Mouse (Mus musculus) urinary bladder, postnatal 25 days (tissue): Measurements from ENCODE around the gene Zfp462.

ENCODE experiments used
- DNase-seq: peaks from one replicate; pipeline ENCODE4 v3.0.0; 2022; ENCODE audit warnings: low spot score

Gene Zfp462

DNA sequence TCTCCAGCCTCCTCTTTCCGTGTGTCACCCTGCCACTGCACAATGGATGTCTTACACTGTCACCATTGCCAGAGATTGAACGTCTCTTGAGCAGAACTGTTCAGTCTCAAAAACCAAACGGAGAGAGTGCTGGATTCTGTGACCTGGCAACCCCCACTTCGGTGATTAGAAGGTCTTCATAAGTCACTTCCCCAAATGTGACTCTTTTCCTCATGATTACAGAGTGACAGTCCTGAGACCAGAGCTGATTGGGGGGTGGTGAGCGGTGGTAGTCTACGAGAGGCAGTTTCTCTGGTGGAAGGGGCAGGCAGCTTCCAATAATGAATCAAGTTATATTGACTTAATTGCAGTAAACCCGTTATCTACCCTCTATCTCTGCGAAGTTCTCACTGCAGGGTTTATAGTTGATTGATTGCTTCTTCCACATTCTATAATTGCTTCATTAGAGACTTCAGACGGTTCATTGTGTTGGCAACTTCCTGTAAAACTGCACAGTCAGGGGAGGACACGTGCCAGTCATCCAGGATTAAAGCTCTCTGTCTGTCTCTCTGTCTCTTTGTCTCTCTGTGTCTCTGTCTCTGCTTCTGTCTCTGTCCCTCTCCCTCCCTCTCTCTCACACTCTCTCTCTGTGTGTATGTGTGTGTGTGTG lies 173.1 kb downstream of the Zfp462 start:
- DNase-seq: no peak

GRCm38 (mm10) chr4:55121126-55121525 lies 176.3 kb downstream of the Zfp462 start:
- DNase-seq: no peak

DNA sequence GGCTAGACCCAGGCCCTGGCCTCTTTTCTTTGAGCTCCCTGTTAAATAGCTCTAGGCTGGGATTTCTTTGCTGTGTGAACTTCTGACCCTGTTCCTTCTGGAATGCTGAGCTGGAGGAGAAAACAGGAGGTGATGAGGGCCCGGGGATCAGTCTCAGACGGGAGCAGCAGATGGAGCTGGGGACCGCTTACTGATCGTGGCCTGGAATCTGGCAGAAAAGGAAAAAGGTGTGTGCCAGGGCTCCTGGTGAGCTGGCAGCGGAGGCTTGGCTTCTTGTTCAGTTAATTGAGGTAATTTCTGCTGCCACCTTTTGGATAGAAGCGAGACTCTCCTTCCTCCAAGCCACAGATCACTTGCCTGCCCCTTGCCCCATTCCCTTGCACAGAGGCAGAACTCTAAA lies 177.1 kb downstream of the Zfp462 start:
- DNase-seq: no peak

GRCm38 (mm10) chr4:55124126-55124525 lies 179.3 kb downstream of the Zfp462 start:
- no peak for DNase-seq

- DNase-seq: no peak
Observed at GRCm38 (mm10) chr4:55125048-55125737, 180.3 kb downstream of the Zfp462 start.

GRCm38 (mm10) chr4:55125738-55126054 lies 180.8 kb downstream of the Zfp462 start:
- no peak for DNase-seq

DNA sequence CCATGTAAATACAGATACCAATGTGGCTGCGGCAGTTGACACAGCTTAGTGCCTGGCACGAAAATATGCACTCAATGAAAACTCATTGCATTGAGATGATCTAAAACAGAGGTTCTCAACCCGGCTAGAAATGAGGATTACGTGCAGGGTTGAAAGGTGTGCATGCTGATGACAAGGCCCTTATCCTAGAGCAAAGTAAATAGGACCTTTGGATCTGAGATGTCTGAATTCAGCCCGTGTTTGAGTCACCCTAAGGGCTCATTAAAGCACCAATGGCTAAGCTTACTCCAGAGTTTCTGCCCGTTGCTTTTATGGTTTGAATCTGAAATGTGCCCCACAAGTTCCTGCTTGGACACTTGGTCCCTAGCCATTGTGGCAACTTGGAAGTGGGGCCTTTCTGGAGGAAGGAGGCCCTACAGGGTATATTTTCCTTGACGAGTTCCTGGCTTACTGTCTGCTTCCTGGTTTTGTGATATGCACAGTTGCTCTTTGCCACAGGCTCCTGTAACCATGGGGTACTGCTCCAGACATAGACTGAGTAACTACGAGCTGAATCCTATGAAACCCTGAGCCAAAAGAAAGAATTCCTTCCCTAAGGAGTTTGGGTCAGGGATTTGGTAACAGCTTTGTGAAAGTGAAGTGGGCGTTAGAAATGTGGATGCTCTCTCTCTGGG lies 182.5 kb downstream of the Zfp462 start:
- DNase-seq: no peak

DNA sequence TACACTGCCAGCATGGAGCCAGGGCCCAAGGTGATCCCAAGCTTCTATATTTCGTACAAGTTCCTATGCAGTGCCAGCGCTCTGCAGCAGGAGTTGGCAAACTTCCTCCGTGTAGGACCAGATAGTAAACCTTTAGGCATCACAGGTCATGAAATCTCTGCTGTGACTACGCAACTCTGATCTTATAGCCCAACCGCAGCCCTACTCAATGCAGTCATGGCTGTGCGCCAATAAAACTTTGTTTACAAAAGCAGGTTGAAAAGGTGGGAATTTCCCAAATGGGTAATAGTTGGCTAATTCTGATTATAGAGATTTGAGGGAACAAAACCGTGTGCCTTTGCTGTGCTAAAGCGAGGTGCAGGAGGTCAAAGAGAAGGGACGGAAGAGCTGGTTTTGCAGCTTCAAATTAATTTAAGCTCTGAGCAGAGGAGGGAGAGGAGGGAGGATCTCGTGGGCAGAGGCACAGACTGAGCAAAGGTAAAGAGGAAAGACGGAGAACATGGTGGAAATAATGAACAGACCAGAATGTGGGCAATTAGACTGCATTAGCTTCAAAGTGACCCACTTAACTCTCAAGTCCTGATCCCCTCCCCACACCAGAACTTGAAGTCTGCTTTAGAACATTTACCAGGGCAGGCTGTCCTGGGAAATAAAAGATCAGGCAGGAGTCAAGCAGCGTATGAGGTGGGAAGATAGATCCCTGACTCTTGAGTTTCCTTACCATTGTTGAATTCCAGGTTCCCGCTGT lies 183.4 kb downstream of the Zfp462 start:
- DNase-seq: no peak
